Mouse (Mus musculus) megakaryocyte, embryonic 14.5 days (primary cell): ENCODE results near the gene Foxred2.

Experiments used
- FLI1 ChIP-seq: IDR thresholded peaks from 2 replicates; pipeline ENCODE4 v1.6.1; 2012; ENCODE audit warnings: low read length, inconsistent platforms, mixed read lengths
- GATA1 ChIP-seq: IDR thresholded peaks from 3 replicates; pipeline ENCODE4 v1.6.1; 2012; ENCODE audit warnings: mixed read lengths, low read length, inconsistent platforms, borderline replicate concordance

DNA sequence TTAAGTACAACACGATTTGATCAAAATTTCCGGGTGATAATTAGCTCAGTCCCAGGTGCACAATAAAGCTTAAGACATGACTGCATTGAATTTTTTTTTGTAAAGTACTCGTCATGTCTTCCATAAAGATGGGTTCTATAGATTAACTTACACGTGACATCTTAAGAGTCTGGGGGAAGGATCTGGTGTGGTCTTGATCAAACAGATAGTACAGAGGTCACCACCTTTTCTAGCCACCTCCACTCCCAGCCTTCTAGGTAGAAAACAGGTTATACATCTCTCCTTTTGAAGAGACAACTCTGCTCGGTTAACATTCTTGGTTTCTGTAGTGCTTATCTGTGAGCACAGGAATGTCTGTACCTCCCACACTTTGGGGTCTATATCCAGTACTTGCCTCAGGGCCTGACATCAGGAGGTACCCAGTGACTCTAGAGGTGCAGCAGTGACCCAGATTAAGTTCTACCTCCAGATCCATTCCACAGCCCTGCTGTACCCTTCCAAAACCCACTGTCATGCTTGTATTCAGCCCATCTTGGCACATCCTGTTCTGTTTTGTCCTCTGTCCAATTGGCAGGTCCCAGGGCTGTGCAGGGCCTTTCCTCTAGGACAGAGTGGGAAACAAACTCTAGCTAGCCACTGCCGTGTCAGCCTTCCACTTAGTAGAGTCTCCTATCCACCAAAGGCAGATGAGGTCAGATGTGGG is 25.4 kb downstream of the Foxred2 start:
- TF ChIP-seq GATA1 (no peak), FLI1 (no peak)
